Mouse (Mus musculus) spleen, adult 18-20 months (tissue): ENCODE results near the gene Nkain2.
"Not testable (repeated sequence)": the region's sequence is repeated elsewhere in the genome, so short reads cannot be mapped to it uniquely, and the experiment has no call there.

ENCODE experiments used
- DNase-seq, 2 experiments: peaks; one replicate each; pipeline ENCODE4 v3.0.0; 2022; ENCODE audit warnings: mixed read lengths in 2 of 2

The Nkain2 gene

GRCm38 (mm10) chr10:32889652-32890506 lies at the start of gene Nkain2:
Gene Nkain2, minus strand, starts transcription at chr10:32890462.
- DNase-seq, result no peak

- no peak for DNase-seq
Observed at GRCm38 (mm10) chr10:32939853-32940252, 49.6 kb upstream of the Nkain2 start.

GRCm38 (mm10) chr10:32895093-32895492 lies 4.8 kb upstream of the Nkain2 start:
- DNase-seq, result no peak

GRCm38 (mm10) chr10:32890507-32891131 lies 357 bp upstream of the Nkain2 start:
- no peak for DNase-seq

- DNase-seq, result no peak
Observed at GRCm38 (mm10) chr10:32881977-32882376, 8.3 kb downstream of the Nkain2 start.

GRCm38 (mm10) chr10:32870691-32871406 lies 19.4 kb downstream of the Nkain2 start:
- DNase-seq, result no peak

- no peak for DNase-seq
Observed at GRCm38 (mm10) chr10:32869541-32869940, 20.7 kb downstream of the Nkain2 start.

- DNase-seq, result no peak
Observed at GRCm38 (mm10) chr10:32815210-32815883, 74.9 kb downstream of the Nkain2 start.

- no peak for DNase-seq
Observed at GRCm38 (mm10) chr10:32796215-32796614, 94.0 kb downstream of the Nkain2 start.

GRCm38 (mm10) chr10:32790541-32790940 lies 99.7 kb downstream of the Nkain2 start:
- no peak for DNase-seq

GRCm38 (mm10) chr10:32782732-32783359 lies 107.4 kb downstream of the Nkain2 start:
- no peak for DNase-seq

- no peak for DNase-seq
Observed at GRCm38 (mm10) chr10:32738989-32739388, 151.3 kb downstream of the Nkain2 start.

GRCm38 (mm10) chr10:32706579-32706978 lies 183.7 kb downstream of the Nkain2 start:
- not testable (repeated sequence) for DNase-seq

GRCm38 (mm10) chr10:32696661-32697060 lies 193.6 kb downstream of the Nkain2 start:
- no peak for DNase-seq

GRCm38 (mm10) chr10:32684548-32684947 lies 205.7 kb downstream of the Nkain2 start:
- no peak for DNase-seq

- no peak for DNase-seq
Observed at GRCm38 (mm10) chr10:32640256-32640655, 250.0 kb downstream of the Nkain2 start.

GRCm38 (mm10) chr10:32639173-32639572 lies 251.1 kb downstream of the Nkain2 start:
- no peak for DNase-seq

- no peak for DNase-seq
Observed at GRCm38 (mm10) chr10:32631043-32631442, 259.2 kb downstream of the Nkain2 start.

GRCm38 (mm10) chr10:32604448-32604847 lies 285.8 kb downstream of the Nkain2 start:
- DNase-seq, result no peak

GRCm38 (mm10) chr10:32602798-32603197 lies 287.5 kb downstream of the Nkain2 start:
- DNase-seq, result no peak

GRCm38 (mm10) chr10:32594998-32595397 lies 295.3 kb downstream of the Nkain2 start:
- no peak for DNase-seq

GRCm38 (mm10) chr10:32577276-32577580 lies 313.0 kb downstream of the Nkain2 start:
- no peak for DNase-seq
